Mouse (Mus musculus): ENCODE results near the gene Camsap2.
A peak's percentile ranks its signal among the peaks of the same experiment; 100 is the strongest.

DNA sequence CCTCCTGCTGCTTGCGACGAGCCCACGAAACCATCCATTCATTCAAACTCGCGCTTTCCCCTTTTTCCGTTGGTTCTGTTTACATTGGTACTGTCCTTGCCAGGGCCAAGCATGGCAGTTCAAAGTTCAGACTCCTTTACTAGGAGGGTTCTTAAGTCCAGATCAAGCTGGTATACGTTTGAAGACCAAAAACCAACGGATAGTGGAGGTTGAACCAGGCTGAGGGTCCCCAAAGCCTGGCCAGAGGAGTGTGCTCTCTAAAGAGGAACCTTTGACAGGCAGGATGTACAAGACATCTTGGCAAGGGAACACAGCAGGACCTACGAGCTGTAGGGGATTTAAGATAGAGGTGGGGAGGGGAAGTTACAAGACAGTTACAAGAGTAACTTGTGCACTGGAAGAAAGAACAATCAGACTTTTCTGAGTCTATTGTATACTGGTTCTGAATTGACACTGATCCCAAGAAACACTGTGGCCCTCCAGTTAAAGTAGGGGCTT is 111.3 kb downstream of the Camsap2 start:
- TF ChIP-seq POLR2A (IDR thresholded peaks at IDR 0.05; ENCODE audit: extremely low read depth, insufficient read depth, low read length) = no peak
- TF ChIP-seq CTCF (IDR thresholded peaks at IDR 0.05; ENCODE audit: extremely low read depth, insufficient read depth, low read length) = 0 out of 2 replicates have a peak, but pooled peaks have one; percentile 6
